Mouse (Mus musculus): ENCODE measurements around the gene Hpdl. TPM values are rescaled to one million over a fixed set of nuclear protein-coding genes. Genes with fewer than 3 reads are reported as not detected.
"Not testable (repeated sequence)": the region's sequence is repeated elsewhere in the genome, so short reads cannot be mapped to it uniquely, and the experiment has no call there.

Gene Hpdl
- 1 to 10 TPM; 2.9 to 6.1 (median 3.9) TPM for total RNA-seq (2022)

DNA sequence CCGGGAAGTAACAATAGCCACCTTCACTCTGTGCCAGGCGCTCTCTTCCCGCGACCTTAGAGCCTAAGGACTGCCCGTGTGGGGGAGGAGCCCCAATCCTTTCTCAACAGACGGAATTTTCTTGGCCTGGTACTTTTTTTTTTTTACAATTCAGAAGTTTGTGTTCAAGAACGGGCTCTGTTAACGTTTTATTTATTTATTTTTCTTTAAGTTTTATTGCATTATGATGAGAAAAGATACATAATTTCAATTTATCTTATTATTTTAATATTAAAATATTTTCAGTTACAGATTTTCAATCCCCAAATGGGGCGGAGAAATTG is at the start of gene Hpdl:
Hpdl (minus strand) TSS at position 14 of the 323 bp plus-strand sequence.
- no peak for DNase-seq (ENCODE audit: low spot score)

DNA sequence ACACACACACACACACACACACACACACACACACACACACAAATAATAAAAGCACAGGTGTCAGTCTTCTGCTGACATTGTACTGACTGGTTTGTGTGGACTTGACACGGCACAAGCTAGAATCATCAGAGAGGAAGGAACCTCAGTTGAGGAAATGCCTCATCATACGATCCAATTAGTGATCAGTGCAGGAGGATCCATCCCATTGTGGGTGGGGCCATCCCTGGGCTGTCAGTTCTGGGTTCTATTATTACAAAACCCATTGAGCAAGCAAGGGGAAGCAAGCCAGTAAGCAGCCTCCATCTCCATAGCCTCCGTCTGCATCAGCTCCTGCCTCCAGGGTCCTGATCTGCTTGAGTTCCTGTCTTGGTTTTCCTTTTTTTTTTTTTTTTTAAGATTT is 48.4 kb upstream of the Hpdl start:
- no peak for DNase-seq (ENCODE audit: low spot score)

DNA sequence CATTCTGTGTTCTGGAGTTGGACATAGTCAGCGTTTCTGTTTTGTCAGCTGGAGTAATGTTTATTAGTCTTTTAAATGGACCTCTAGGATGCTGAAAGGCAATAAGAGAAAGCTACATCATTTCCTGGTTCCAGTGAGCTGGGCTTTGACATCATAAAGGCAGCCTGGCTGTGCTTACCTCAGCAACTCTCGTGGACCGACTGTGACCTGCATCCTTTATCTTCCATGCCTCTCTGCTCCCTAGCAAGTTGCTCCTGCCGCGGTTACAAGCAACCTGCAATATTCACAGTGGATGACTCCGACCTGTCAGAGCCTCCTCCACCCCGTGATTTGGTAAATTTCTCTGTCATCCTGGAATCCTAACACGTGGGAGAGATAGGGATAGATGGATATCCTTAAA is 40.5 kb upstream of the Hpdl start:
- no peak for DNase-seq (ENCODE audit: low spot score)

DNA sequence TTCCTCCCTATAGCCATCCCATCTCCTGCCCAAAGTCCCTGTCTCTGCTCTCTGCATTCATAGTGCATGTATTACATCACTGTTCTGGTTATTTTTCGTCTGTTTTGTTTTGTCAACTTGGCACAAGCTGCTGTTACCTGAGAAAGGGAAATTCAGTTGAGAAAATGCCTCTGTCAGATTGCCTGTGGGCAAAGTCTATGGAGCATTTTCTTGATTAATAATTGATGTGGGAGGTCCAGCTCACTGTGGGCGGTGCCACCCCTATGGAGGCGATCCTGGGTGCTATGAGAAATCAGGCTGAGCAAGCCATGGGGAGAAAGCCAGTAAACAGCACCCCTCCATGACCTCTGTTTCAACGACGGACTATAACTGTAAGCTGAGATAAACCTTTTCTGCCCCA is 38.2 kb upstream of the Hpdl start:
- no peak for DNase-seq (ENCODE audit: low spot score)

DNA sequence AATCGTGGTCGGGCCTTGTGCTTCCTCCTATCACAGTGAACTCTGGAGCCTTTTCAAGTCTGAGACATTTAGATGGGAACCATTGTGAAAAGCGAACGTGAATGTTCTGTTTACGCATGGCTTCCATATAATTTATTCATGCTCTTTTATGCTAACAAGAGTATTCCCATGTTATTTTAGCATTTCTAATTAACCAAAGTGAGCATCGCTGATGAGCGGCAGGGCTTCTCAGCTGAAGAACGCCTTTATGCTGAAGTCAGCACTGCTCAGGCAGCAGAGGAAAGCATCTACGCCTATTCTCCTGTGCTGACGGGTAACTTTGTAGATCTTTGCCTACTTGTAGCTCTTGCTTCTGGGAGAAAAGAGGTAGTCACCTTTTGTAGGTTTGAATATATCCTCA is 35.7 kb upstream of the Hpdl start:
- no peak for DNase-seq (ENCODE audit: low spot score)

DNA sequence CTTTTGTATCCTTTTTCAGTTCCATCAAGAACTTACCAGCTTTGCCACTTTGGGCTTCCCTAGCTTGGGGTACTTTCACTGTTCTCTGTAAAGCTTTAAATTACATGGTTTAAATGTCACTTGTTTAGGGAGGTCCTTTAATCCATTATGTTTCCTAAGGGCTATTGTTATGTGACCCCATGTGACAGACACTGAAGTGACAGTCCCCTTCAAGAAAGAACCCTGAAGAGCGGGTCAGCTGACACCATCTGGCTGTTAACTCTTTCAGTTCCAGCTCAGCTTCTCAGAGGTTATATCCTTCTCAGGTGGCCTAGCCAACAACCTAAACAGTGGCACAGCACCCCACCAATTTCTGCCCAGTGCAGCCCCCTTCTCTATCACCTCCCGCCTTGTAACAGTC is 32.8 kb upstream of the Hpdl start:
- DNase-seq (ENCODE audit: low spot score): no peak

DNA sequence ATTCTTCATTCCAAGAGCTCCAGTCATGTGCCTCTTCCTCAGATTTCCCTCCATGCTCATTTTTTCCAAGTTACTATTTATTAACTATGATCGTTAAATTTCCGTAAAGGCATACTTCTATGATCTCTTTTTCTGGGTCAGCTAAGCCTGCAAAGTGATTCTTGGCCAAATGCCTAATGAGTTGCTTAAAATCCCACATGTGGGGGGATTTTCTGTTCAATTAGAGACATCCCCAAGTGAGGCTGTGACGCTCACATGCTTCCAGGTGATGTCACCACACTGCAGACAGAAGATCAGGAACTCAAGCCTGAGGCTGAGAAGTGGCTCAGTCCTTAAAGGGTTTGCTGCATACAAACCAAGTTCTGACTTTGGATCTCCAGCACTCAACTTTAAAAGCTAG is 28.4 kb upstream of the Hpdl start:
- no peak for DNase-seq (ENCODE audit: low spot score)

DNA sequence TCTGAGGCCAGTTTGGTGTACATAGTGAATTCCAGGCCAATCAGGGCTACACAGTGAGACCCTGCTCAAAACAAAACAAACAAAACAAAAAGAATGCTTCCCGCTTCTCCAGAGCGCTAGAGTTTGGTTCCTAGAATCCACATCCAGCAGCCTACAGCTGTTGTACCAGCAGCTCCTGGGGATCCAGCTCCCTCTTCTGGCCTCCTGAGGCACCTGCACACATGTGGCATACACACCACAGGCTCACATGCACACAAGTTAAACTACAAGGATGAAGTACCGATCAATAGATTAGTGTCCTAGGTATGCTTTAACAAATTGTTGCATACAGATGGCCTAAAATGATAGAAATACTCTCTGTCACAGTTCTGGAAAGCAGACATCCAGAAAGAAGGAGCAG is 22.8 kb upstream of the Hpdl start:
- no peak for DNase-seq (ENCODE audit: low spot score)

DNA sequence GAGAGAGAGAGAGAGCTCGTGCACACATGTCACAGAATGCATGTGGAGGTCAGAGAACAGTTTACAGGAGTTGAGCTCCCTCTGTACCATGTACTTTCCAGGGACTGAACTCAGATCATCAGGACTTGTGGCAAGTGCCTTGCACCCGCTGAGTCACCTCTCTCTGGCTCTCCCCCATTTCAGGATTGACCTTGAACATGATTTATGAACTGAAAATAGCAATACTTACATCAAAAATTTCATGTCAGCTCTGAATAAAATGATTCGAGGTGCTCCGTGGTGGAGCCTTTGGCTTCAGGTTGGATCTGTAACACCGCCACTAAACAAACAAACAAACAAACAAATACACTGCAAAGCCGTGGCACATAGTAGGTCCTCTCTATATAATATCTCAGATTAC is 19.3 kb upstream of the Hpdl start:
- no peak for DNase-seq (ENCODE audit: low spot score)

DNA sequence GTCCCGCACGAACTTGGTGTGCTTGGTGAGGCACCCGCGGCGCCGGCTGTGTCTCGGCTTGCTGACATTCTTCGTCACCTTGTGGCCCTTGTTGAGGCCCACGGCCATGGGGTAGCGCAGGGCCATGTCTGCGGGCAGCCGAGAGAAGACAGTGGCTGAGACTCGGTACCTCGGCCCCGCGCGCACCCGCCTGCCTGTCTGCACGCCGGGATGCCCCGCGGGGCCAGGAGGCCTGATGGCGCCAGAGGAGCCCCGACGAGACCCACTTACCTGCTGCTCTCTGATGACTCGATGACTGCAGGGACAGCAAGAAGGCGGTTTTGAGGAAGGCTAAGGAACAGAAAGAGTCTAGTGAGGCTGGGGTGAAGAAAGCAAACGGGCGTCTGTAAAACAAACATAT is 18.6 kb upstream of the Hpdl start:
- DNase-seq (ENCODE audit: low spot score): not testable (repeated sequence)

DNA sequence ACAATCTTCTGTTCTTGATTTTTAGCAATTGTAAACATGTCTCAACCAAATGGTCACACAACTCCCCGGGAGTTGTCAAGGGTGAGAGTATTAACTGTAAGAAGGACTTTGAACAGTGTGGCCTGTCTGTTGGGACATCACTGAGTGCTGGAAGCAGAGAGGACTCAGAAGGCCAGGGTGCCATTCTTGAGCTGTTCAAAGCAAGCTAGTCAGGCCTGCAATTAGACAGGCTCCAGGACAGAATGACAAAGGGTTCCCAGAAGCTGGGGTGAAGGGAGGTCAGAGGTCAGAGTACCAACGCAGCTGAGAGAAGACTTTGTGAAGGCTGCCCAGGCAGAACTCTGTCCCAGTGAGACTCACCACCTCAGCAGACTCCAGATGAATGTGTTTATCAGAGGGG is 17.5 kb upstream of the Hpdl start:
- no peak for DNase-seq (ENCODE audit: low spot score)

DNA sequence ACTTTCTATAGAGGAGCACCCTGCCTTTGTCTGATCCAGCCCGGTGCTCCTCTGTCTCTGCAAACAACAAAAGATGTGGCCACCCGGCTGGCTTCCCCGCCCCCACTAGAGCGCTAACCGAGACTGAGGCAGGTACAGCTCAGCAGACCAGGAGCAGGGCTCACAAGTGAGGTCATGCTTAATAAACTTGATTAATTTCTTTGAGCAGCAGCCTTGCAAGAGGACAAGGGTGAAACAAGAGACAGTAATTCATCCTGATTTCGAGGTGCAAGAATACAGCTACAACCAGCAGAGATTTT is 8.5 kb upstream of the Hpdl start:
- no peak for DNase-seq (ENCODE audit: low spot score)

DNA sequence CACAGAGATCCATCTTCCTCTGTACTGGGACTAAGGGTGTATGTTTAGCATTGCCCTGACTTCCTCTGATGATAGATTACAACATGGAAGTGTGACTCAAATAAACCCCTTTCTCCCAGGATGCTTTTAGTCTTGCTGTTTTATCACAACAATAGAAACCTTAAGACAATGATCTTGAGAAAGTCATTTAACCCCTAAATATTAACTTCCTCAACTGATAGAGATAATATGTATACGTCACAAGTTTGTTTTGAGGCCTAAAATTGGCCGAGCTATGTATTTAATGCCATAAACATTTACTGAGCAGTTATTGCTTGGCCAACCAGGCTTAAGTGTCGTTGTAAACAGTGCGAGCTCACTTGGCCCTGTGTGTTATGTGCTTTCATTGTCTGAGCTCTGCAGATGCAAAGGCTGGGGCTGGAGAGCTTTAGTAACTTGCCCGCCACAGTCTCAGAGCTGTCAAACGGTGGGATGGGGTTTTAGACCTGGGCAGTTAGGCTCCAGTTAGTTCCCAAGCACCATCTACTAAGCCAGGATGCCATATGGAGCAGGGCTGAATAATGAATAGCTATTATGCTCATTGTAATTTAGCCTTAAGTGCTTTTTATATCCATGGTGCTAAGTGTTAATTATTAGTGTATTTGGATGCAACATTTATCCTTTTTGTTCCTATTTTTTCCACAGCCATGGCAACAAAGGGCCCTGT is 8.0 kb upstream of the Hpdl start:
- no peak for DNase-seq (ENCODE audit: low spot score)

DNA sequence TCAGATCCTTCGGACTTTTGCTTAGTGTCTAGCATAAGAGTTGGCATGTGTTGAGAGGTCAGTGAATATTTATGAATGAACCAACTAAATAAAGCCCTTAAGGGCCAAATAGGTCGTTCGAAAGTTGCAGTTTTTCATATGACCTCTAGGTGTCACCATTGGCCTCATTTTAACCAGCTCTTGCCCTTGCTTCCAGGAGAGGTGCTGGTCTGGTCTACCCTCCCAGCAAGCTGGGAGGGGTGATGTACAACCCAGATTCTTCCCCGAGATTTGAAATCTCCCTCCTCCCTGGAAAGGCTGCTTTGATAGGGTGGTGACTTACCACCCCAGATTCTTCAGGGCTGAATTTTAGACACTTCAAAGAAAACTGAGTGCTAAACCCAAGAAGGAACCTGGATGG is 6.3 kb upstream of the Hpdl start:
- peak; percentile 48 for DNase-seq (ENCODE audit: low spot score)

DNA sequence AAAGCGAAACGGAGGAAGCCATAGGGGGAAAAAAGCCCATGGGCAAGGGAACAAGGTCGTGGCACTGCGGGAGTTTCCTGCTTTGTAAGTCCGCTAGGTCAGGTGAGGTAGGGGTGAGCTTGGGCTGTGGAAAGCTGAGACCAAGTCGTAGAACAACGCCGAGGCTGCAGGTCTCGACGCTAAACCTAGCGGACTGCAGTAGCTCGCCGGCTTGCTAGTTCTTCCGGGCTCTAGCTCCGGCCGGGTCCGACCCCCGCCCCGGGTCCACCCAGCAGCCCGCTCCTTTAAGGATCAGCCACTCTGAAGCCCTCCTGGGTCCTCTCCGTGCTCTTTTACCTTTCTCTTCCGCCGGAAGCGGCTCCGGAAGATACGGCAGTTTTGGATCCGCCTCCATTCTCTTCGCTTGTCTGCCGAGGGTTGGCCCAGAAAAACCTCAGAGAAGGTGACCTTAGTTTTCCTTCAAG is 3.1 kb upstream of the Hpdl start:
- peak; percentile 71 for DNase-seq (ENCODE audit: low spot score)

DNA sequence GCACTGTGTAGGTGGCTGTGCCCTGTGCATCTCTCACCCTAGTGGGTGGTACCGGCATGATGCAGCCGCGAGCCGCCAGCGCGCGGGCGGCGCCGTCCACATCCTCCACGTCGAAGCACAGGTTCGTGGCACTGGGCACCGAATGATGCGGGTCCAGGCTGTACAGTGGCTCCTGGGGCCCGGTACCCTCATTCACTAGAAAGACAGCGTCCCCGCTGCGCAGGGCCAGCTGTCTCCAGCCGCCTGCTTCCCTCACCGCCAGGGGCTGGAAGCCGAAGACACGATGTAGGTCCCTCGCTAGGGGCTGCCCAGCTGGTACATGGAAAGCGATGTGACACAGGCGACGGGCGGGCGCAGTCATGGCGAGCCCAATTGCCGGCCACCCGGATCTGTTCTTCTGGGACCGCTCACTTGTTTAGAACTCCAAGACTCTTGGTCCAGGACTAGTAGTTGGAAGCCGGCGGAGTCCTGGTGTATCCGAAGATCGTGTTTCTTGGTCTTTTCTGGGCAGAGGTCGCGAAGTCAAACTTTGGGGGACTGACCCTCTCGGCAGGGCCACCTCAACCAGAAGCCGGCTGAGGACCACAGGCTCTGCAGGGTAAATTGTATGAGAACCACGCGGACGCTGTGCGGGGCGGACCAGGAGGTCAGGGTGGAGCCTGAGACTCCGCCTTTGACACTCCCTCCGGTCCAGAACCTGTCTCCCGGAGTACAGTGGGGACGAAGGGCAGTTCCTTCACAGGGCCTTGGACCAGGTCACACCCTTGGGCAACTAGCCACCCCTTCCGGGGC is 409 bp downstream of the Hpdl start:
- peak; percentile 76 for DNase-seq (ENCODE audit: low spot score)

DNA sequence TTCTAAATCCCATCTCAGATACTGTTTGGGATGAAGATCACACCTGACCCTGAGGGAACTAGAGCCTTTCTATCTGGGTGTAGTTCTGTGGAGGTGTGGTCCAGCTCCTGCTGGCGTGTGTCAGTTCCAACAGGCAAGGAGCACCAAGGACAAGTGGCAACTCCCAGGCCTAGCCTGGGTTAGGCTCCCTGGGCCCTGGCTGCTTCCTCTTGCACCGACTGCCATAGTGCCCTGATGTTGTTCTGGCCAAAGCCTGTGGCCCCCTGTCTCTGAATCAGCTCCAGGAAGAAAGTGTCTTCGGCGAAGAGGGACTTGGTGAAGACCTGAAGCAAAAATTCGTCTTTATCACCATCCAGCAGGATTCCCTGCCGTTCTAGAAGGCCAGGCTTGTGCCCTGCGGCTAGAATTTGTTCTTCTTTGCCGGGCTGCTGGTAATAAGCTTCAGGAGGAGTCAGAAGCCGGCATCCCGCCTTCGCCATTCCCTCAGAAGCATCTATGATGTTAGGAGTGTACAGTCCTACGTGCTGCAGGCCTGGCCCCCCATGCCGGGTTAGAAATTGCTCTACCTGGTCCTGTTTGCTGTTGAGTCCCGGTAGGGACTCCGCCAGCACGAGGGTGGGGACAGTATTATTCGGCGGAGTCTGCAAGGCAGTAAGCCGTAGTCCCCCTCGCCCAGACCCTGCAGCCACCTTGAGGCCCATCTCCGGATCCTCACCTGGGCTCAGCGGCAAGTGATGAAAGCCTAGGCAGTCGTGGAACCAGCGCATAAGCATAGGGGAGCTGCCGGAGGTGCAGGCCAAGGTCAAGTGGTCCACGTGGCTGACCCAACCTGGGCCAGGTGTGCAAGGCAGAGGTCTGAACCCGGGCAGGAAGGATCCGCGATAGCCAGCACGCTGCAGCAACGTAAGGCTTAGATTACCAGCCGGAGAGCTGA is 1.3 kb downstream of the Hpdl start:
- no peak for DNase-seq (ENCODE audit: low spot score)

DNA sequence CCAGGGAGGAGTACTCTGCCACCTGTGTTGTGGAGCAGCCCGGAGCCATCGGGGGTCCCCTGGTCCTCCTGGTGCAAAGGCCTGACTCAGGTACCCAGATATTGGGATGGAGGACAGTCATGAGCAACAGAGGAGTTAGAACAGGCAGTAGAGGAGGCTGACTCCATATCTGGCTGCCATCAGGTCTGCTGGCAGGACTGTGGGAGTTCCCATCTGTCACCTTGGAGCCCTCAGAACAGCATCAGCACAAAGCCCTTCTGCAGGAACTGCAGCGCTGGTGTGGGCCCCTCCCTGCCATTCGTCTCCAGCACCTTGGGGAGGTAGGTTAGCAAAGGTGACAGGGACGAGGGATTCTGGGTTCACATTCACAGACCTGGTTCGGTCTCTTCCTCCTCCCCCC is 4.0 kb downstream of the Hpdl start:
- no peak for DNase-seq (ENCODE audit: low spot score)

DNA sequence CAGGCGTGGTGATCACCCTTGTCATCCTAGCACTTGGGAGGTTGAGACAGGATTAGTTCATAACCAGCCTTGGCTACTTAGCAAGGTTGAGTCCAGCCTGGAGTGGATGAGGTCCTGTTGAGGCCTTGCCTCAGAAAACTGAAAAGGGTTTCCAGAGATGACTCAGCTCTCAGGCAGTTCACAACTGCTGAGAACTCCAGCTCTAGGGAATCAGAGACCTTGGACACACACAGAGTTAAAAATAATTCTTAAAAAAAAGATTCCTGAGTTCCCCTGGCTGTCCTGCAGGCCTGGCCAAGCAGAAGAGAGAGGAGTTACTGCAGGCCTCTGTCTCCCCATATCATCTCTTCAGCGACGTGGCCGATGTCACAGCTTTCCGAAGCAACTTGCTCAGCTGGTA is 6.2 kb downstream of the Hpdl start:
- DNase-seq (ENCODE audit: low spot score): no peak

DNA sequence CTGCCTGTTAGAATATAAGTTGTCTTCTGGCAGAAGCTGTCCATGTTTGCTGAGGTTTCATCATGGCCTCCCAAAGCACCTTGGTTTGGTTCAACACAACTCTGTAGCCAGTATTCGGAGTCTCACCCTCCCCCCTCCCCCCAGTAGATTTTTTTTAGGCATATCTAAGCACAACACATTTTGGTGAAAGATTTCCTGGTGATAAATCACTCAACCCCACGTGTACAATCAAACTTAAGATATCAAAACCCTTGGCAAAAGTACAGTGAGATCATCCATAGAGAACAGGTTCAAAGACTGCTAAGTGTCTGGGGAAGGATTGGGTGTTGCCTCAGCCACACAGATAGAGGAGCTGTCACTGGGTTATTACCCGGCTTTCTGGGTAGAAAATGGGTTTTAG is 10.5 kb downstream of the Hpdl start:
- DNase-seq (ENCODE audit: low spot score): no peak

DNA sequence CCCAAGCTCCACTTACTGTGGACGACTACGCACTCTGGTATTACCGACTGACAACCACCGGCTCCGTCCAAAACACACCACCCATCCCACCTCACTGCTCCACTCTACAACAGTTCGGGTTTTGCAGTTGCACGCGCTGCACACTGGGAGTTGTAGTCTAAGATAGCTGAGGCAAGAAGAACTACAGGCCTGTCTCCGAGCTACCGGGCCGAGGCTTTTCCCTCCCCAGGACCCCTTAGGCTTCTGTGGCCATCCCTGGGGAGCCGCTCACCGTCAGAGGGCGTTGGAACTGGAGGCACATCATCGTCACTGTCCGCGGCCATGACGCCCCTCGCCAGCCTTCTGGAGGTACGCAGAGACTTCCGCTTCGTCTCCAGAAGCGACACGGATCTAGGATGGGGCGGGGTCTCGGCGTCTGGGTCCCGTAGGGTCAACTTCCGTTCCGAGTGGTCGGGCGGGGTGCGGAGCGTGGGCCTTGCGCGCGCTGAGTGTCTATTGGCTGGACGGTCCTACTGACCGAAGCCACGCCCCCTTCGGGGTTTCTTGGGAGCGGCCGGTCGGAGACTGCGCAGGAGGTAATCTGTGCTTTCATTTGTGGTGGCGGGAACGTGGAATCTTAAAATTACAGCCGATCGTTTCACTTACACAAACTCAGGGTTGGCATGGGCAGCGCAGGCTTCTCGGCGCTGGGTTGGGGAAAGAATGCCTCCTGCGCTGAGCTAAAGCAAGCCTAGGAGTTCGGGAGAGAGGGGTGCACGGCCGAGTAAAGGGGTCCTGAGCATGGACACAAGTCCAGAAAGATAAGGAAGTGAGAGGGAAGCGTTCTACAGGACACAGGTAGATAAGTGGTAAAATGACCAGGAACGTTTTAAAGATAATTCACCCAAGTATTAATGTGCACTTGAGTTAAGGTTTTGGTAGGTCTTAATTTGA is 14.0 kb downstream of the Hpdl start, which contains the start of the genes Toe1 and Mutyh:
Toe1 (minus strand) TSS at position 444 of the 933 bp plus-strand sequence.
Mutyh (plus strand) TSS at position 527 of the 933 bp plus-strand sequence.
- DNase-seq (ENCODE audit: low spot score): peak; percentile 92
